Mouse (Mus musculus) ES-E14 (cell line): Measurements from ENCODE around the gene Fam83g. TPM values are rescaled to one million over a fixed set of nuclear protein-coding genes. Genes with fewer than 3 reads are reported as not detected.

Experiments
- DNase-seq: peaks from one replicate; pipeline ENCODE4 v3.0.0-alpha.2; 2013; ENCODE audit warnings: low read depth, low spot score
- H3K27ac ChIP-seq: 2 replicates; pipeline ENCODE4 v1.5.1; 2012; ENCODE audit warnings: low read depth, mild to moderate bottlenecking, low read length, moderate library complexity, mixed read lengths; ENCODE audit not compliant: poor library complexity, insufficient read depth, severe bottlenecking
- H3K36me3 ChIP-seq: 2 replicates; pipeline ENCODE4 v1.6.1; 2012; ENCODE audit warnings: mild to moderate bottlenecking, low read length, moderate library complexity, mixed read lengths; ENCODE audit not compliant: control insufficient read depth, poor library complexity, insufficient read depth, severe bottlenecking
- H3K4me1 ChIP-seq, 2 experiments: fragments of 150-350 bp in 1 of 2; sonication (generic) in 1 of 2; 2 replicates each; pipeline ENCODE4 v1.6.1; 2012; ENCODE audit warnings: low read length in 2 of 2, mild to moderate bottlenecking in 1 of 2, mixed read lengths in 1 of 2; ENCODE audit not compliant: control insufficient read depth in 2 of 2, insufficient read depth in 2 of 2, poor library complexity in 1 of 2
- H3K4me3 ChIP-seq, 2 experiments: fragments of 150-350 bp in 1 of 2; sonication (generic) in 1 of 2; 2 replicates each; pipeline ENCODE4 v1.5.1; 2012; ENCODE audit warnings: low read length in 2 of 2, low read depth in 1 of 2, mild to moderate bottlenecking in 1 of 2, mixed read lengths in 1 of 2; ENCODE audit not compliant: insufficient read depth in 1 of 2, poor library complexity in 1 of 2, severe bottlenecking in 1 of 2
- H3K9ac ChIP-seq: 2 replicates; pipeline ENCODE4 v1.6.1; 2012; ENCODE audit warnings: low read depth, mild to moderate bottlenecking, low read length, mixed read lengths; ENCODE audit not compliant: poor library complexity, insufficient read depth, severe bottlenecking
- H3K9me3 ChIP-seq: fragments of 150-350 bp; sonication (generic); 2 replicates; pipeline ENCODE4 v1.6.1; 2012; ENCODE audit warnings: low read depth, mild to moderate bottlenecking, low read length; ENCODE audit not compliant: control insufficient read depth, insufficient read depth
- CHD2 ChIP-seq: IDR thresholded peaks from 2 replicates; pipeline ENCODE4 v1.6.1; 2014; ENCODE audit warnings: mild to moderate bottlenecking, low read depth, low read length, inconsistent platforms
- HCFC1 ChIP-seq: IDR thresholded peaks from 2 replicates; pipeline ENCODE4 v1.6.1; 2012; ENCODE audit warnings: low read length, inconsistent platforms, borderline replicate concordance; ENCODE audit not compliant: insufficient read depth
- MAFK ChIP-seq: IDR thresholded peaks from 2 replicates; pipeline ENCODE4 v1.6.1; 2014; ENCODE audit warnings: mild to moderate bottlenecking, low read depth, low read length, inconsistent platforms; ENCODE audit not compliant: insufficient read depth
- ZC3H11A ChIP-seq: IDR thresholded peaks from 2 replicates; pipeline ENCODE4 v1.6.1; 2012; ENCODE audit warnings: low read depth, mild to moderate bottlenecking, inconsistent platforms, low read length, borderline replicate concordance
- ZNF384 ChIP-seq: IDR thresholded peaks from 2 replicates; pipeline ENCODE4 v1.6.1; 2012; ENCODE audit warnings: low read depth, low read length, inconsistent platforms
- in situ Hi-C, 2 experiments: fragments of 600-800 bp; cut with MboI; formaldehyde crosslinking; loops; one replicate each; pipeline ENCODE4 v1.15.1; 2025; ENCODE audit warnings: low sequenced_read_pairs in 2 of 2, inconsistent platforms in 1 of 2; ENCODE audit not compliant: unreplicated experiment in 2 of 2
- total RNA-seq: library from RNA; depleted of rRNA; stranded (reverse); fragments of 300-350 nt; gene quantifications from 2 replicates; pipeline ENCODE4 v1.2.3, GENCODE M21; 2012

Gene Fam83g
- total RNA-seq, 1 experiment: 9.4 TPM

DNA sequence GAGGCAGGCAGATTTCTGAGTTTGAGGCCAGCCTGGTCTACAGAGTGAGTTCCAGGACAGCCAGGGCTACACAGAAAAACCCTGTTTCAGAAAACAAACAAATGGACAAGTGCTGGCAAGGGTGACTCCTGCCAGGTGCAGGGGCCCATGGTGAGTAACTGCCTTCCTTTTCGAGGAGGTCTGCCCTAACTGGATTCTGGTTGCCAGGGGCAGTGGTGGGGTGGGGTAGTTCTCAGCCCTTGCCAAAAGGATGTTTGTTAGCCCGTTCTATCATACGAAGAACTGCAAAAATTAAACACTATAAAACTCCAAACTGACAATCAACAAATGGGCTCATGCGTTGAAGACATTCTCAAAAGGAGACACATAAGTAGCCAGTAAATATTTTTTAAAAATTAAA lies 34.3 kb upstream of the Fam83g start:
- in situ Hi-C loops: no loop called here
- H3K27ac ChIP-seq: no peak overlapping the region
- peaks cover 0 to 3% of the 10 kb centered on the region in 2 experiments; a peak in 1 of 4 replicates for H3K4me1 ChIP-seq
- no peaks in the 10 kb centered on the region for H3K36me3 ChIP-seq
- H3K9me3 ChIP-seq: no peaks in the 10 kb centered on the region
- no peak for DNase-seq
- H3K4me3 ChIP-seq: no peak overlapping the region
- no peak for TF ChIP-seq HCFC1
- TF ChIP-seq MAFK: no peak
- TF ChIP-seq ZC3H11A: no peak
- TF ChIP-seq ZNF384: no peak
- no peak for TF ChIP-seq CHD2
- no peak overlapping the region for H3K9ac ChIP-seq

DNA sequence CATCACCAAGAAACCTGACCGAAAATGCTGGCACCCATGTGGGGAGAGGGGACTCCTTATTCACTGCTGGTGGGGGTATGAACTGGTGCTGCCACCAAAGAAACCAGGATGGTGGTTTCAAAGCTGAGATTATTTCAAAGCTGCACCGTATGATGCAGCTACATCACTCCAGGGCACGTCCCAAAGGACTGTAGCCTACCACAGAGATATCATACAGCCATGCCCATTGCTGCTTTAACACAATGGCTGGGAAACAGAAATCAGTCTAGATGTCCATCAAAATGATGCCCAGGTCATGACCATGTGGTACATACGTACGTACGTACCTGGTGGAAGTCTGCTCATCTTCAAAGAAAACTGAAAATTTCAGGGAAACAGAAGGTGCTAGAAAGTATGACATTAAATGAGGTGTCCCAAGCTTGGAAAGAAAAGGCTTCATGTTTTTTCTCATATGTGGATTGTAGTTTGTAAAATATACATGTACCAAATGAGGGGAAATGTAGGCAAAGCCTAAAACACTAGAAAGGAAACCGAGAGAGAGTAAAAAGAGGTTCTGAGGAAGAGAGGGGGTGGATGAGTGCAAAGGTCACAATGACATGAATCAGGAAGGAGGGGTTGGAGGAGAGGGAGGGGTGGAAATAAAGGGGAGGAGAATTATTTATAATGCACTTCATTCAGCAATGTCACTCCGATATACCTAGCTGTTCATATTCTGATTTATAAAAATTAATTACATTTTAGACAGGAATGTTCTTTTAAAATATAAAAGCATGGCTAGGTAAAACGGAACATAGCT lies 33.2 kb upstream of the Fam83g start:
- no peaks in the 10 kb centered on the region for H3K36me3 ChIP-seq
- no peak overlapping the region for H3K9ac ChIP-seq
- DNase-seq: no peak
- H3K4me3 ChIP-seq: no peak overlapping the region
- H3K27ac ChIP-seq: no peak overlapping the region
- H3K9me3 ChIP-seq: no peaks in the 10 kb centered on the region
- in situ Hi-C loops: no loop called here
- peaks cover 0 to 3% of the 10 kb centered on the region in 2 experiments; a peak in 1 of 4 replicates for H3K4me1 ChIP-seq
- TF ChIP-seq ZC3H11A: no peak
- TF ChIP-seq HCFC1: no peak
- TF ChIP-seq CHD2: no peak
- TF ChIP-seq ZNF384: no peak
- no peak for TF ChIP-seq MAFK

DNA sequence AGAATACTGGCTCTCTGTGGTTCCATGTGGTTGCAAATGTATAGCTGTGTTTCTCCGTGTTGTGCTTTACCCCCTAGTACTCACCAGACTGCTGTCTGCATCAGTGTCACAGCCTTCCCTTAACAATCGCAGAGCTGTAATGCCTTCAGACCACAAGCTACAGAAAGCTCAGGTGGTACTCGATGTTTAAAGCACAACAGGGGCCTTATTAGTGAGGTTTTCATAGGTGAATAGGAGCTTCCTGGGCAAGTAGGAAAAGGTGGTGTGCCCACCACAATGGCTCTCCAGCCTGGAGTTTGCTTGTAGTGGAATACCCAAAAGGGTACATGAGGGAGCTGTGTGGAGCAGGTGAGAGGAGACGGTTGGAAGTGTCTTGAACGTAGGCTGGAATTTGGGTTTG lies 31.7 kb upstream of the Fam83g start:
- peaks cover 0 to 3% of the 10 kb centered on the region in 2 experiments; a peak in 1 of 4 replicates for H3K4me1 ChIP-seq
- no peak overlapping the region for H3K4me3 ChIP-seq
- no peak overlapping the region for H3K9ac ChIP-seq
- in situ Hi-C loops: no loop called here
- no peak overlapping the region for H3K27ac ChIP-seq
- no peak for DNase-seq
- H3K9me3 ChIP-seq: no peaks in the 10 kb centered on the region
- TF ChIP-seq HCFC1 (no peak), MAFK (no peak), ZC3H11A (no peak), ZNF384 (no peak), CHD2 (no peak)
- no peaks in the 10 kb centered on the region for H3K36me3 ChIP-seq

DNA sequence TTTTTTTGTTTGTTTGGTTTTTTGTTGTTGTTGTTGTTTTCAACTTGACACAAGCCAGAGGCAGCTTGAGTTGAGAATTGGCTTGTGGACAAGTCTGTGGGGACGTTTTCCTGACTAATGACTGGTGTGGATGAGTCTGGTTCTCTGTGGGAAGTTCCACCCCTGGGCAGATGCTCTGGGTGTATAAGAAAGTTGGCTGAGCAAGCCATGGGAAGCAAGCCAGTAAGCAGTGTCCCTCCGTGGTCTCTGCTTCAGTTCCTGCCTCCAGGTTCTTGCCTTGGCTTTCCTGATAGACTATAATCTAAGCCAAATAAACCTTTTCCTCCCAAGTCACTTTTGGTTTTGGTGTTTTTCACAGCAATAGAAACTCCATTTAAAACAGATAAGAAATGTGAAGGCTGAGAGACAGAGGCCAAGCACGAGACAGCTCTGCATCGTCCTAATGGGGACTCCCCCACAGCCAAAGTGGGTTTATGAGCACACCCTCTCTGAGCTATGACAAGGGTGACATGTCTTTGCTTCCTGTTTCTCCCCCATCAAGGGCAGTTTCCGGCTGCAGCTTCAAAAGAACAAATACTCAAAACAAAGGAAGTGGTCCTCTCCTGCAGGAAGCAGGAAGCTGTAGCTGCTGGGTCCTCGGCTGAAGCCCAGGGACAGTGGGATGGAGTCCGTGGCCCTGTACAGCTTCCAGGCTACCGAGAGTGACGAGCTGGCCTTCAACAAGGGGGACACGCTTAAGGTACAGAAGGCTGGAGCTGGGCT lies 31.0 kb upstream of the Fam83g start, which contains the start of gene Grap:
Grap (plus strand) TSS at position 580 of the 762 bp plus-strand sequence.
- H3K36me3 ChIP-seq: no peaks in the 10 kb centered on the region
- H3K4me3 ChIP-seq: no peak within 1 kb of the TSS
- H3K4me1 ChIP-seq: no peaks in the 10 kb centered on the region
- no peak within 1 kb of the TSS for H3K9ac ChIP-seq
- no peaks in the 10 kb centered on the region for H3K9me3 ChIP-seq
- TF ChIP-seq ZNF384: no peak
- TF ChIP-seq CHD2: no peak
- no peak for TF ChIP-seq HCFC1
- no peak for TF ChIP-seq MAFK
- no peak for TF ChIP-seq ZC3H11A
- no peak within 1 kb of the TSS for H3K27ac ChIP-seq
- in situ Hi-C loops: no loop called here
- no peak for DNase-seq
